Mouse (Mus musculus) liver, embryonic 14.5 days (tissue): Measurements from ENCODE around the gene Reln.

Source experiments
- CTCF ChIP-seq: IDR thresholded peaks from 2 replicates; pipeline ENCODE4 v1.5.1; 2016; ENCODE audit warnings: antibody characterized with exemption, low read depth, control low read depth
- EP300 ChIP-seq: IDR thresholded peaks from 2 replicates; pipeline ENCODE4 v1.6.1; 2016; ENCODE audit warnings: antibody characterized with exemption, low read depth

GRCm38 (mm10) chr5:21987711-21988110, 356.8 kb downstream of the Reln start:
- TF ChIP-seq CTCF (no peak), EP300 (no peak)
